In genomic region chr6:136701878-136702277, GRCm38 (mm10) we compare ENCODE assay signal across 25 mouse cellular contexts. TPM values are rescaled to one million over a fixed set of nuclear protein-coding genes. Genes with fewer than 3 reads are reported as not detected.
"Had no signal": no experiment of that assay in that cellular context is flagged by ENCODE, and none has a peak within 500 bp of the region (broad histone marks: within the 10 kb centered on the region; RNA-seq: fewer than 3 reads in every experiment).

No protein-coding gene starts in this region.

- H3K27me3 ChIP-seq: heart, embryonic 13.5 days; heart, embryonic 15.5 days; hindbrain, embryonic 13.5 days; hindbrain, embryonic 15.5 days; liver, embryonic 13.5 days; liver, embryonic 15.5 days had no signal

- H3K9ac ChIP-seq: heart, embryonic 13.5 days; heart, embryonic 15.5 days; hindbrain, embryonic 13.5 days; hindbrain, embryonic 15.5 days; liver, embryonic 13.5 days; liver, embryonic 15.5 days had no signal

- ATAC-seq: hindbrain, postnatal 0 days; intestine, embryonic 16.5 days had no signal

- H3K4me3 ChIP-seq: heart, adult 2 months; heart, embryonic 13.5 days; heart, embryonic 15.5 days; hindbrain, embryonic 13.5 days; hindbrain, embryonic 15.5 days; liver, embryonic 13.5 days; liver, embryonic 15.5 days had no signal

- H3K9me3 ChIP-seq: heart, embryonic 13.5 days; heart, embryonic 15.5 days; hindbrain, embryonic 13.5 days; hindbrain, embryonic 15.5 days; liver, embryonic 13.5 days; liver, embryonic 15.5 days had no signal

- DNase-seq: gastrocnemius, postnatal 14 days; gastrocnemius, postnatal 36 days; heart, adult 11 months; heart, adult 2 months; heart, postnatal 14 days; heart, postnatal 36 days; kidney, adult 11 months; kidney, adult 2 months; kidney, adult 9 months; kidney, postnatal 14 days; kidney, postnatal 36 days; layer of hippocampus, adult 9-11 months; layer of hippocampus, postnatal 36 days; left cerebral cortex, postnatal 4 days; liver; liver, embryonic 13.5 days had no signal

- H3K4me1 ChIP-seq: hindbrain, embryonic 13.5 days; hindbrain, embryonic 15.5 days; liver, embryonic 13.5 days; liver, embryonic 15.5 days had no signal

- H3K36me3 ChIP-seq: heart, embryonic 13.5 days; heart, embryonic 15.5 days; hindbrain, embryonic 13.5 days; hindbrain, embryonic 15.5 days; liver, embryonic 13.5 days; liver, embryonic 15.5 days had no signal

- H3K27ac ChIP-seq: heart, adult 2 months; heart, embryonic 13.5 days; heart, embryonic 15.5 days; hindbrain, embryonic 13.5 days; hindbrain, embryonic 15.5 days; hindbrain, postnatal 0 days; kidney, postnatal 0 days; liver, embryonic 13.5 days; liver, embryonic 15.5 days had no signal

- H3K4me2 ChIP-seq: heart, embryonic 11.5 days; heart, embryonic 13.5 days; heart, embryonic 15.5 days; hindbrain, embryonic 13.5 days; hindbrain, embryonic 15.5 days; liver, embryonic 13.5 days; liver, embryonic 15.5 days had no signal

RNA-seq across cellular contexts. Expression of gene Plbd1, which starts 40.1 kb away (rescaled TPM):
- total RNA-seq: hindbrain, postnatal 0 days had no signal
